Mouse (Mus musculus) neutrophil, adult 5-6 weeks (primary cell): ENCODE measurements around the gene Rere. TPM values are rescaled to one million over a fixed set of nuclear protein-coding genes. Genes with fewer than 3 reads are reported as not detected.
"Not testable (repeated sequence)": the region's sequence is repeated elsewhere in the genome, so short reads cannot be mapped to it uniquely, and the experiment has no call there.

Experiments used
- ATAC-seq: fragments of 151-379, 151-347 bp; 2 replicates; pipeline ENCODE4 v1.8.0; 2017; ENCODE audit warnings: mild to moderate bottlenecking, moderate TSS enrichment; ENCODE audit not compliant: insufficient number of reproducible peaks, poor library complexity, low FRiP score, severe bottlenecking; ENCODE audit errors: extremely low read depth
- total RNA-seq: library from RNA; stranded (forward); fragments of 200-1000 nt; gene quantifications from 2 replicates; pipeline ENCODE4 v1.2.3, GENCODE M21; 2017

Gene Rere
- total RNA-seq, 1 experiment from 2014 or later, result 59.4 TPM

DNA sequence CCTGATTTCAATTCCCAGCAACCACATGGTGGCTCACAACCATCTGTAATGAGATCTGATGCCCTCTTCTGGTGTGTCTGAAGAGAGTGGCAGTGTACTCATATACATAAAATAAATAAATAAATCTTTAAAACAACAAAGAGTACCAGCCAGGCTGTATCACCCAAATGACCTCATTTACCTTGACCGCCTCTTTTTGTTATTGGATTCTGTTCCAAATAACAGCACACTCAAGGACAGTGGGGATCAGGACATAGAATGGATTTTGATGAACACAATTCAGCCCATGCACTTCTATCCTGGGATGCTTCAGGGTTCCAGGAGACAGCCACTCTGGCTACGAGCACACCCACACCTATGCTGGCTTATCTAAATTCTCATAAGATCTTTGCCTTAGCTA lies 319.1 kb downstream of the Rere start:
- ATAC-seq, result not testable (repeated sequence)

DNA sequence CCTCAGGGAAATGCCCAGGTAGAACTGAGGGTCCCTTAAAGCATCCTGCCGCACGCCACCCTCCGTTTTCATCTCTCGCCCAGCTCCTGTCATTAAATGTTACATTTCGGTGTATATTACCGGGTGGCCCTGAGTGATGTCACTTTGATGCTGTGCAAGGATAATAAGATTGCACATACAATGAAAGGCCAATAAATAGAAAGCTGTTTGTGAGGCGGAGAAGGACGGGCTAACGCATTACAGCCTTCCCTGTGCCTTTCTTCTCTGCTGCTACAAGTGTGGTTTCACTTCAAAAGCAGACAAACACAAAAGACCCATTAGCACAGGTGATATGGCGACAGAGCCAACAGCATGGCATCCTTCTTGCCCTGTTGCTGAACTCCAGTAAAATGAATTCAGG lies 320.0 kb downstream of the Rere start:
- no peak for ATAC-seq

DNA sequence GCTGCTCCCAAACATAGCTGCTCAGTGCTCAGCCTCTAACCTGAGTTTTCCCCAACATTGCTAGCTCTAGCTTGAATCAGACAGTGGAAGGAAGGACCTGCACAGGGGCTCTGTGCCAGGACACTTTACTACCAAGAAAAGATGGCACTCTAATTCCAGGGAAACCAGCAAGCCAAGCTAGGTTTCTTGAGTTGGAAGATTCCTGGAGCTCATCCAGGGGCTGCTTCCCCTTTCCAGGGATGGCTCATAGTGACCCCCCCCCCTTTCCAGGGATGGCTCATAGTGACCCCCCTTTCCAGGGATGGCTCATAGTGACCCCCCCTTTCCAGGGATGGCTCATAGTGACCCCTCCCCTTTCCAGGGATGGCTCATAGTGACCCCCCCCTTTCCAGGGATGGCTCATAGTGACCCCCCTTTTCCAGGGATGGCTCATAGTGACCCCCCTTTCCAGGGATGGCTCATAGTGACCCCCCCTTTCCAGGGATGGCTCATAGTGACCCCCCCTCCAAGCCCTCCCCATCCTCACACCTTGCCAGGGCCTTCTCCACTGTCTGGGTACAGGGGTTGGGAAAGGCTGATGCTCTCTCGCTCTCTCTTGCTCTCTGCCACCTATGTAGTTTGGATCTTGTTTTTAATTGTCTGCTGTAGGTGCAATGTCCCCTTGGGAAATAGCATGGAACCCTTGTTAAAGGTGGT lies 322.1 kb downstream of the Rere start:
- ATAC-seq, result no peak

GRCm38 (mm10) chr4:150605804-150606203 lies 324.4 kb downstream of the Rere start:
- ATAC-seq, result peak; percentile 75

GRCm38 (mm10) chr4:150606449-150607161 lies 325.2 kb downstream of the Rere start:
- ATAC-seq, result no peak

GRCm38 (mm10) chr4:150608670-150609069 lies 327.2 kb downstream of the Rere start:
- peak; percentile 38; the same call in 1 of the 2 replicates for ATAC-seq

GRCm38 (mm10) chr4:150613715-150614114 lies 332.3 kb downstream of the Rere start:
- no peak for ATAC-seq

DNA sequence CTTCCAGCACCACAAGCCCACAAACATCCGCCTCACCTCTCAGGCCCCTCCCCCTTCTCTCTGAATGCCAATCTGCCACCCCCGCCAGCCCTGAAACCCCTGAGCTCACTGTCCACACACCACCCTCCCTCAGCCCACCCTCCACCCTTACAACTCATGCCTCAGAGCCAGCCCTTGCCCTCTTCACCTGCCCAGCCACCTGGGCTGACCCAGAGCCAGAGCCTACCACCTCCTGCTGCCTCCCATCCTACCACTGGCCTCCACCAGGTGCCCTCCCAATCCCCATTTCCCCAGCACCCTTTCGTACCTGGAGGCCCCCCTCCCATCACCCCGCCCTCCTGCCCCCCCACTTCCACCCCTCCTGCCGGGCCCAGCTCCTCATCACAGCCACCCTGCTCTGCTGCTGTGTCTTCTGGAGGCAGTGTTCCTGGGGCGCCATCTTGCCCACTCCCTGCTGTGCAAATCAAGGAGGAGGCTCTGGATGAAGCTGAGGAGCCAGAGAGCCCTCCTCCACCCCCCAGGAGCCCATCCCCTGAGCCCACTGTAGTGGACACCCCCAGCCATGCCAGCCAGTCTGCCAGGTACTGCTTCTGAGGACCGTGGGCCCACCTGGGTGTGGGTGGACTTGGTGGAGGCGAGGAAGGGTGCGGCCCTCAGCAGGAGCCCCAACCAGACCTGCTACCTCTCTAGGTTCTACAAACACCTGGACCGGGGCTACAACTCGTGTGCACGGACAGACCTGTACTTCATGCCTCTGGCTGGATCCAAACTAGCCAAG lies 334.0 kb downstream of the Rere start:
- ATAC-seq, result no peak

GRCm38 (mm10) chr4:150616029-150616420 lies 334.6 kb downstream of the Rere start:
- ATAC-seq, result no peak

DNA sequence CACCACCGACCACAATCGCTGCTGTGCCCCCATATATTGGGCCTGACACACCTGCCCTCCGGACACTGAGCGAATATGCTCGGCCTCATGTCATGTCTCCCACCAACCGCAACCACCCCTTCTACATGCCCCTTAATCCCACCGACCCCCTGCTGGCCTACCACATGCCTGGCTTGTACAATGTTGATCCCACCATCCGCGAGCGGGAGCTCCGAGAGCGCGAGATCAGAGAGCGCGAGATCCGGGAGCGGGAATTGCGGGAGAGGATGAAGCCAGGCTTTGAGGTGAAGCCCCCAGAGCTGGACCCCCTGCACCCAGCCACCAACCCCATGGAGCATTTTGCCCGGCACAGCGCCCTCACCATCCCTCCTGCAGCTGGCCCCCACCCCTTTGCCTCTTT lies 335.4 kb downstream of the Rere start:
- no peak for ATAC-seq

GRCm38 (mm10) chr4:150619011-150619410 lies 337.6 kb downstream of the Rere start:
- no peak for ATAC-seq

GRCm38 (mm10) chr4:150622641-150623040 lies 341.2 kb downstream of the Rere start:
- no peak for ATAC-seq

DNA sequence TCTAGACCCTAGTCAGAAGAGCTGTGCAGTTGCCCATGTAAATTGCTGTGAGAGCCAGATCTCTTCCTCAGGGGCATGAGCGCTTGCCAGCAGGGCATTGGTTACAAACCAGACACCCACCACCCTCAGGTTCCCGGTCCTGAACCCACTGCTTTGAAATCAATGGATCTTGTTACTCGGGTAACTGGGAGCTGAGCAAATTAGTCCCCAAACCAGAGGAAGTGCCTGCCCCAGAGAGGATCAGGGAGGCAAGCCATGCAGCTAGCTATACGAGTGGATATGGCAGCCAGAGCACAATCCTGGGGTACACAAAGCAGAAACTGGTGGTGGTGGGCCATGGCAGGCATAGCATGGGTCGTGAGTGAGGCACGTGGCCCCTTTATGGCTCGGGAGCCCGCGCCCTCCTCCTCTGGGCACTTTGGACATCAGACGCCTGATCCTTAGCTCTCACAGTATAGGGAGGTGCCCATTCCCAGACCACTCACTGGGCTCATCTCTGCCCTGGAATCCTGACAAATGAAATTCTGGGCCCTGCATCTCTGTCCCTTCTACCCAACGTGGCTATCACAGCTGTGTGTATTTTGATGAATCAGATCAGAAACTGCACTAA lies 342.9 kb downstream of the Rere start:
- ATAC-seq, result no peak

- ATAC-seq, result no peak
Observed at GRCm38 (mm10) chr4:150624933-150625332, 343.5 kb downstream of the Rere start.

- ATAC-seq, result peak; percentile 59
Observed at GRCm38 (mm10) chr4:150625425-150625824, 344.0 kb downstream of the Rere start.

DNA sequence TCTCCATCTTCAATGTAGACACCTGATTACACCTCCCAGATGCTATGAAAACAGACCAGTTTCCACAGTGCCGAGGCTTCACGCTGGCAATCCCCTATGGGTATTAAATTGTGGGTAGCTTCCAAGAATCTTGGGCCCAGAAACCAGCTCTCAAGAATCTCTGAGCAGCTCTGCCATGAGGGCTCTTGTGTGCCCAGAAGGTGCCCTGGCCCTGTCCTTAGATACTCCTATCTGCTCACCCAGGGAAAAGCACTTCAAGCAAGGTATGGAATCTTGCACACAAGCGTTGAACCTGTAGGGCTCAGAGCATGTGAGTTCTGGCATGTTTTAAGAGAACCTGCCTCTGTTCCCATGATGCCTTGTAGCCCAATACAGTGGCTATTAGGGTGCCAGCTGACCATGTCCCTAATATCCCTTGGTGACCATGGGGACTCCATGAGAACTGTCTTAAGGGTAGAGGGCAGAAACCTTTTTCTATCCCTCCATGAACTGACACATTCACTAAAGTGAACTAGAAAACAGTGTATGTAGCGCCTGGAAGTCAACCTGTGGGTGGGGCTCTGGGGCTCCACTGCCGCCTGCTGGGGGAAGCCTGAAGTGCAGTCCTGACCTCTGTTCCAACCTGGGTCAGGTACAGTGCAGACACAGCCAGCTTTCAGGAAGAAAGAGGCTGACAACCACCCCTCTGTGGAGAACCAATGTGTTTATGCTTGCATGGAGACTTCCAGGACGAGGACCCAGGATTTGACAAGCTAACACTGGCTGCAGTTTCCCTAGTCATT lies 344.7 kb downstream of the Rere start:
- peak; percentile 78 for ATAC-seq

DNA sequence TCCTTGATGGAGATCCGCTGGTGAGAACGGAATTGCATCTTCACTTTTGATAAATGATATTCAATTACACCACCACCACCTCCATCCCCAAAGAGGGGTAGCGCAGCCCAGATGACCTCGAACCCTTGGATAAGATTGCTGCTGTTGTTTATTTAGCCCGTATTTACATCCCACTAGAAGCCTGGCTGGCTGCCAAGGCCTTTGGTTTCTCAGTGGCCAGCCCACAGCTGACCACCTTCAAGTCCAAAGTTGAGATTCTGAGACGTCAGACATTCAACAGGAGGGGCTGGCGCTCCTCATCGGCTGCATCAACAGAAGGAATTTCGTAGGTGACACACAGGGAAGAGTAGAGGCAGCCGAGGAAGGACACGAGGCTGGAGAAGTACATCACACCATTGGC lies 347.8 kb downstream of the Rere start:
- no peak for ATAC-seq

GRCm38 (mm10) chr4:150635568-150635967 lies 354.1 kb downstream of the Rere start:
- ATAC-seq, result no peak

DNA sequence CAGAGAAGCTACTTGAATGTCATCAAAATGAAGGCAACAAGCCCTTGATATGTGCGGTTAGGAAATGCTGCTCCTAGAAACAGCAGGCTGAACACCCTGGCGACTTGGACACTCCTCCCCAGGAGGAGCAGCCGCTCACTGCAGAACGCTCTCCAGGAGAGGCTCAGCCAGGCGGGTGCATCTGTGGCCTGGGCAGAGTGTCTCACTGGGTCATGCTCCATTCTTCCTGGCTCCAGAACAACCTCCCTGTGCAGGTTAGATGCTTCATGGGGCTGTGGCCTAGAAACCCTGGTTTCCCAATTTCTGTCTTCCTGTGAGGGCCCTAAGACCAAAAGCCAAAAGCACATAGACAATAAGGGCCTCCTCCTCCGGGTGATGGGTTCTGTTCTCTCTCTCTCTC lies 355.2 kb downstream of the Rere start:
- ATAC-seq, result no peak
